Mouse (Mus musculus): Measurements from ENCODE around the gene Ap3b1.

Gene Ap3b1

DNA sequence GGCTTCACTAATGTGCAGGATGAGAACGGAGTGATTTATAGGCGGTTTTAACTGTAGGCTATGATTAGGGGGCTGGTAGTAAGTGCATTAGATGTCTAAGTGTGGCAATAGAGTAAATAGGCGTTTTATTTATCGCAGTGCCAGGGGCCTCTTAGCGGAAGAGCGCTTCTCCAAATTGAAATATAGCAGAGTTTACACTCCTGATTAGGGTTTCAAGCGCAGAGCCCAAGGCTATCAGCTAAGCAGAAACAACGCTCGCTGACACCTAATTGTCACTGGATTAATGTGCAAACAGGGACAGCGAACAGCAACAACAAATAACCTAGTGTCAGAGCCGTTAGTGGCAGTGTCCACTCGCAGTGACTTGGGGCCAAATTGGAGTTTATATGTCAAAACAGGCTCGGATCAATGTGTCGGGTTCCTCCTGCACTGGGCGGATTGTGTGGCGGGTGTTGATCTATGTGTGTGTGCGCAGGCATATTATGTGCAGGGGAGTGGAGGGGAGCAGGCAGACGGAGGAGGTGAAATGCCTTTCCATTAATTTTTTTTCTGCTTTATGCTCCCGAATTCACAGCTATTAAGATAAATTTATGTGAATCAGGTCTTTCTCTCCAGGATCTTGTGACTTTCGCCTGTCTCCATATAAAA, 237.8 kb downstream of the Ap3b1 start:
- DNase-seq: no peak

DNA sequence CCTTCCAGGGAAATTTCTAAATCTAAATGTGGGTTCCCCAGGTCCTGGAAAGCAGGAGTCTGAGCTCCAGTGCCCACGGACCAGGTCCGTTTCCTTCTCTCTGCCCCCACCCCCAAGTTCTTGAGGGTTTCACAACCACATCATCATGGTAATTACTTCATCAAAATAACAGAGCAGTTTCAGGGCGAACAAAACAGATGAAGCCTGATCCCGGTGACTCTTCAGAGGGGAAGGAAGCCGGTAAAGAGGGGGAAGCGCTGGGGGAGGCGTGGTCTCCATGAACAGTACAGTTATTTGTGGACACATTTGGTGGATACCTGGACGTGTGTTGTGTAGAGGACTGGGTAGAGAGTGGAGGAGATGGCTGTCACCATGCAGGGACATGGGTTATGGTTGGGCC, 241.0 kb downstream of the Ap3b1 start:
- DNase-seq: no peak

DNA sequence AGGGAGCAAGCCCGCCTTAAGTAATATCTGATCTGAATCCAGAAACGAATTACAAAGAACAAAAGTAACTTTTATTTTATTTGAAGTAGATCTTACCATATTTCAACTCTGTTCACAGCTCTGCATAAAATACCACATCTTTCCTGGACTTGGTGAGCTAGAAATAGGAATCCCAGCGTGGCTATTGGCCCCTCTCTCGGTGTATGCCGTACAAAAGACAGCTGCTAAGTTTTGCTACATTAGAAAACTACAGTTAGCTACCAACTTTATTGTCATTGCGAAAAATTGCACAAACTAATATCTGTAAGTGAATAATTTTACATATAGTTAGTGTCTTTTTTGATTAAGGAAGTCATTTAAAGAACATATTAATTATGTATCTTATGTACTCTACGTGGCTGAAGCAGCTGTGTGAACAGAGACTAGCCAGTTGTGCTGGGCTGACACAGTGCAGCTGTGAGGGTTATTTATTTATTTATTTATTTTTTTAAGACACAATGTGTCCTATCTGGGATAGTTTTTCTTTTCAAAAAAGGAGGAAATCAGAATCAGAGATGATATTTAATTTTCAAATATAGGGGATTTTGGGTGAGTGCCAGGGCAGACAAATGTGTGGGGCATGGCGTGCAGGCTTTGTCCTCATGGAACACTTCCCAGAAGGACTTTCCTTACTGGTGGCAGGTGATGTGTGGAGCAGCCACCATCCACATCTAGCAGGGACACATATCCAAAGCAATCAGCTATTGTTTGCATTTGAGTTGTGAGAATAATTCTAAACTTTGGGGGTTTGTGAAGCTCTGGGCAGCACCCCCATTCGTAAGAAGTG, 248.5 kb downstream of the Ap3b1 start:
- no peak for DNase-seq

DNA sequence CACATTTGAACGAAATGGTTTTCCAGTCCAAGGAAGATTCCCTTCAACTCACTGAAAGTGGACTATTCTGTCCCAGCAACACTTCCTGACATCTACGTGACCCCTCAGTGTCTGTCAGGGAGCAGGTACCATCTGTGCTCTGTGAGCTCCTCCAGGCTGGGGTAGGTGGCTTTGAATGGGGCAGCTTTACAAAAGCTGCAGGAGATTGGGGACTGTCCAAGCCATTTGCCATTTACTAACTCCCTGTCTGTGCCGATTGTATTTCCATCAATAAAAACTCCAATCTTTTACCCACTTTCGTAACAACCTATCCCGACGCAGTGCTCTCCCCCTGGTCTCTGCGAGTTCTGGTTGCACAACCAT, 249.1 kb downstream of the Ap3b1 start:
- DNase-seq: no peak

DNA sequence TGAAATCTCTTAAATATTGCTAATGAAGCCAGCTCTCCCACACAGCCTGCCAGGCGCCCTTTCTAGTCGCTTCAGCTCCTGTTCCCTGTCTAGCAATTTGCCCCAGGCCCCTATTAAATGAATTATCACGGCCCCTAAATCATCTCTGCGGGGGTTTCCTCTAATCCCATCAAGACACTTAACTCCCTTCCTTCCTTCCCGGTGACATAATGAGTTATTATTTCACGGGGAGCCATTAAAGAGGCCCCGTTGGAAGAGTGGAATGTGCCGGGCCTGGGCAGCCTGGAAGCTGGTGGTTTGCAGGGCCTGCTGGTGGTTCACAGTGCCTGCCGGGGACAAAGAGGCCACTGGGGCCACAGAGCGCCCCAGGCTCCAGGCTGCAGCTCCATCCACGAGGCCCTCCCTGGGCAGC, 249.7 kb downstream of the Ap3b1 start:
- DNase-seq: no peak

DNA sequence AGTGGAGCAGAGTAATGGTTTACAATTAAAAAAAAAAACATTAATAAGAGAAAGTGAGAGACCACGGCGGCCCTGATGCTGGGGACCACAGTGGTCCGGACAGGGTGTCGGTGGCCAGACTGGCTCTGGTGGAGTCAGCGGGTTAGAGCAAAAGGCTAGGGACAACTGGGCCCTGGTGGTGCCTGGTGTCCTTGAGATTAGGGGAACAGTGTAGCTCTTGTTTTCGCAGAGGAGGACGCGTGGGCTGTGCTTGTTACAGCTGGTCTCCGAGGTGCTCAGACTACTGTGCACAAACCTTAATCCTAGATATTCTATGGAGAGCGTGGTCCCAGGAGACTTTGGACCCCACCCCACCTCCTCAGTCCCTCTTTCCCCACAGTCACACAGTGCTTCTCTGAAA, 250.2 kb downstream of the Ap3b1 start:
- DNase-seq: no peak

All from lung, postnatal 4 days (tissue).